Mouse (Mus musculus): ENCODE results near the gene Vmn2r67.
"Not testable (repeated sequence)": the region's sequence is repeated elsewhere in the genome, so short reads cannot be mapped to it uniquely, and the experiment has no call there.

The Vmn2r67 gene

DNA sequence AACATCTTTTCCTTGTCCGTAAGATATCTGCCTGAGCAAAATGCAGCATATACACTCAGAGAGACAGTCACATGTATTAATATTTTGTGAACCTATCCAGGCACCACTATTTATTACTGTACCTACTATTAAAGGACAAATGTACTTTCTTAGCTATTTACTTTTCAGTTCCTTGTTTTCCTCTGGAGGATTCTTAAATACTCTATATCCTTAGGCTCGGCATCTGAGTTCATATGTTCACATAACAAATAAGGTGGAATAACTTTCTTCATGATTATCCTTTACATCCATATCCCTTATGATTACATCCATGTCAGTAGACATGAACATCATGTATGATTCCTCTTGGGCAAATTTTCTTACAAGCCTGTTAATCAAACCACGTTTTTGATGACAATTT lies at the start of gene Vmn2r67:
Vmn2r67 (minus strand) TSS at position 101 of the 400 bp plus-strand sequence.
- no peak for DNase-seq

DNA sequence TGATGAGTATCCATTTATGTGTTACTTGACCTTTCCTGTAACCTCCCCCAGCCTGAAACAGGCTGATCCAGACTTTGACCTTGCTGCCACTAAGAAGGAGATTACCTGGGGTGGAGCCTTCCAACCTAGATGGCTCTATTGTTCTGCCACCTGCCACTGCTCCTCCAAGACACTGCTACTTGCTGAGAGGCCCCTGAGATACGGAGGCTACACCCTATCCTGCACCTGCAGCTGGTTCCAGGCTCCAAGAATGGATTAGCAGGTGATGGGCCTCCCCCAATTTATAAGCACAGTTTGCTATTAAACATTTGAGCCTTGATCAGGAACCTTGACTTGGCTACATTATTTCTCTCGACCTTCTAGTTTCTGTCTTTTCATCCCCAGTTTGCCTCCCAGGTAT lies 51.3 kb downstream of the Vmn2r67 start:
- DNase-seq = not testable (repeated sequence)
